Mouse (Mus musculus) urinary bladder, postnatal 14 days (tissue): Measurements from ENCODE around the gene Lrpap1.
A peak's percentile ranks its signal among the peaks of the same experiment; 100 is the strongest.

ENCODE experiments used
- DNase-seq: peaks from one replicate; pipeline ENCODE4 v3.0.0; 2021; ENCODE audit warnings: low spot score

Lrpap1 gene

DNA sequence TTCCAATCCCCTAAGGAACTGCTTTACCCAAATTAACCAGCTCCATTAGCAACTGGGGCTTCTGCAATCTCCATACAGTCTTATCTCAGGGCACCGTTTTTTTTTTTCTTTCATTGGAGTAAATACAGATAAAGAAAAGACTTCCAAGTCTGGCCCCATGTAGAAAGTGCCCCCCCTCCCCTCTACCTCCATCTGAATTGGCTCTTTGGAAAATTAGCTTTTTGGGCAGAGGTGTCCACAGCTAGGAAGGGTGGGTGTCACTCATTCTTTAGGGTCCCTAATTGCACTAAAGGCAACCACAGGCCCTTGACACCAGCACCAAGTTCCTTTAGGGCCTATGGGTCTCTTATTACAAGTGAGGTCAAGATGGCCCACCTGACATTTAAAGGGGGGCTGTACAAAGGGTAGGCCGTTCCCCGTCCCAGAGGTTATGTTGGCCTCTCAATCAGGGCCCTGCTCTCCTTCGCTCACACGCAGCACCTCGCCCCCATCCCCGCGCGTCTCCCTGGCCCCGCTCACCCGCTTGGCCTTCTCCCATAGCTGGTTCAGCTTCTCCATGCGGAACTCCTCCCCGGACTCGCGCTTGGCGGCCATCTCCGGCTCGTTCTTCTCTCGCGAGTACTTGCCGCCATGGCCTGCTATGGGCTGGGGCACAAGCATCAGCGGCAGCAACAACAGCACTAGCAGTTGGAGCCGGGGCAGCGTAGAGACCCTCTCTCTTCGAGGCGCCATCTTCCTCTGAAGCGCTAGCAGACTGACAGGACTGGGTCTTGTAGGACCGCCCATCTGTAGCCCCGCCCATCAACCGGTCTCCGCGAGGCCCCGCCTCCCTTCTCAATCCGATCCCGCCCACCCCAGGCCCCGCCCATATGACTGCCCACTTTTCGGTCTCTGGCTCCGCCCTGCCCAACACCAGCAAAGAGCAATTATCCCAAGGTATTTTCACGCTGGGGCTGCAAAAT is at the start of gene Lrpap1:
Lrpap1 (minus strand) TSS at position 807 of the 962 bp plus-strand sequence.
- peak; percentile 90 for DNase-seq

DNA sequence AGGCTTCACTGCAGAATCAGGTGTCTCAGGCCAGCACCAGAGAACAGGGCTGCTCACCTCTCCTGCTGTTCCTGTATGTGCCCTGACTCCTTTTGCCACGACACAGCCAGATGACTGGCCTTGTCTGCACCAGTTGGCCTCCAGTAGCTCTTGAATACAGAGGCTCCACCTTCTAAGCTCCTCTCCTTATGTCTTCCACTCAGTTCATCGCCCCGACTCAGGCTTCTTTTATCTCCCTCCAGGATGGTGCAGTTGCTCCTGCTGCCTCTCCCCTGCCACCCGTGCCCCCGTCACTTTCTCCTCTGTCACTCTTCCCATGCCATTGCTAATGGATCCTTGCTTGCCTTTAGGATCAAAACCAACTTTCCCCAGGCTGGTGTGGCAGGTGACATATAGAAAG is 44.4 kb upstream of the Lrpap1 start:
- no peak for DNase-seq

DNA sequence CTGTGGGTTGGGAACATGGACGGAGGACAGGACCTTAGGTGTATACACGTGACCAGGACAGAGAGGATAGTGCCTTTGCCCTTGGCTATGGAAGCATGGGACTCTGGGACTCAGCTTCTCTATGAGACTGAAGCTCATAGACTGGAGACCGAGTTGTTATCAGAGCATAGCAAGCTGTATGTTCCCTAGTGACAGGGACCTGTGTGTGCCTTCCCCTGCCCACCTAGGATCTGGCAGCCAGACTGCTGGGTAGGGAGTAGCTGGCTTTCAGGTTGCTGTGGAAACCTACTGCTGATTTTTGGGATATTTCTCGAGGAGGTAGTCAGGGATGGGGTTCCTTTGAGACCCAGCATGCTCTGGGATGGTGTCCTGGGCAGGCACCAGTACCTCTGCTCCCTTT is 44.0 kb upstream of the Lrpap1 start:
- DNase-seq = no peak

DNA sequence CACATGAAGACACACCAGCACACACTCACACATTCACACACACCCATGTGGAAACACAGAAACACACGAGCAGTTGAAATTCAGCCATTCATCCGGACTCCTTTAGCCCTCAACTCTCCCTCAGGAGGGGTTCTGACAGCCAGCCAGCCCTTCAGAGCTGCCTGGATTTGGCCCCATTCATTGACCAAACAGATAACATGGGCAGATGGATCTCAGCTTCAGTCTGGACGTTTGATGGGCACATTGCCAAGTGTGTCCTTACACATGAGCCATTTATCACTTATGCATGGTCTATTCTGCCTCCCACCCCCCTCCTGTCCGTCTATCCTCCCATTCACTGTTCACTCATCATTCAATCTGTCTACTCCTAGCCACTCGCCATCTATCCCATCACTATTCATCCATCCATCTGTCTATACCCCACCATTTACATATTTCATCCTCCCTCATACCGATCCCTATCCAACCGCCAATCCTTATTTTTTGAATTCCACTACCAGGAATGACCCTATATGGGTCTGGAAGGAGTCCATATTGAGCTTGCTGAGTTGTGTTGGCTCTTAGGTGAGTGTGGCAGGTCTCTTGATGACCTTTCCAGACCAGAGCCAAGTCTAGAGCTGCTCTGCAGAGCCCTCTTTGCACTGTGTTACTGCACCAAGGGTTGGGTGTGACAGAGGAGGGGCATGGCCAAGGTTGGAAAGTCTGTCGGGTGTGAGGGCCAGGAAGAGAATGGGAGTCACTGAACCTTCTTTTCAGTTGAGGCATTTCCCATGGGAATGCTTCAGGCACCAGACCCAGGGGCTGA is 42.6 kb upstream of the Lrpap1 start:
- no peak for DNase-seq

DNA sequence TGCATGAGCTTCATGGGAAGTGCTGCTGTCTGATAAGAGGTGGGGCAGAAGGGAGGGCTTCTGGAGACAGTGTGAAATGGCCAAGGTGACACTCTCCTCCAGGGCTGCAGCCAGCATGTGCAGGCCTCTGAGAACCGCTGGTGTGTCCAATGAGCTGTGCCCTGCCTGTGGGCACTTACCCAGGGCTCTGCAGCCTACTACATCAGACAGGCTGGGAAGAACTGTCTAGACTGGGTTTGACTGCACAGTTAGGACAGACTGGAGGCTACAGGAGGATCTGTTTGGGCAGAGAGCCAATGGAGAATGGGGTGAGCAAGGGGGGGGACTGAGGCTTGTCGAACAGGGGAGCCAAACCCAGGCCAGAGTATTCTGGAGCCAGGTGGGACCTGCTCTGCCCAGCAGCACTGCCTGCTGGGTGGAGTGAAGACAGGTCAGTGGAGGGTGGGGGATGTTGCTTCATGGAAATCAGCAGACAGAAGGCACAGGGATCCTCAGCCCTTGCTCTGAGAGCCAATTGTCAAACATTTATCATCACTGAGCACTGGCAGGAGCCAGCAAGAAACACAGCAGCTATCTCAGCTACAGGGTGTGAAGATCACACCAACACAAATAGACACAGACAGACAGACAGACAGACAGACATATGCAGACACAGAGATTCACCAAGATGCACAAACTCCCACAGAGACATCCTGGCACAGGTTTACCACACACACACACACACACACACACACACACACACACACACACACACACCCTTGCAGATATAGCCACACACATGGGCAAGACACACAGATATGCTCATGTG is 41.8 kb upstream of the Lrpap1 start:
- DNase-seq = no peak

DNA sequence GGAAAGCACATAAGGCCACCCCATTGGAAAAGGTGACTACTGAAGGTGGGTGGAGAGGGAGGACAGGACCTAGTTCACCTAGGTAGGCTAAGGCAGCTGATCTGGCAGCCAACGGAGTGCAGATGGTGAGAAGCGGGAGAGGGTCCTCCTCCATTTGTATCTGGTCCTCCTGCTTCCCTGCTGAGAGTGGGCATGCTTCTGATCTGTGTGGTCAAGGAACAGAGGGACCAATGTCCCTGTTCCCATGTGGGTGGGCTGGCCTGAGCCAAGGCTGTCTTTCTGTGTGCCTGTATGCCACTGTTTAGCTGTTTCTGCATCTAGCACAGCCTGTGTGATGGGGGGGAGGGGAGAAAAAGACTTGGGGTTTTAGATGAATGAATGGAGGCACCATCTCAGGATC is 41.2 kb upstream of the Lrpap1 start:
- no peak for DNase-seq

DNA sequence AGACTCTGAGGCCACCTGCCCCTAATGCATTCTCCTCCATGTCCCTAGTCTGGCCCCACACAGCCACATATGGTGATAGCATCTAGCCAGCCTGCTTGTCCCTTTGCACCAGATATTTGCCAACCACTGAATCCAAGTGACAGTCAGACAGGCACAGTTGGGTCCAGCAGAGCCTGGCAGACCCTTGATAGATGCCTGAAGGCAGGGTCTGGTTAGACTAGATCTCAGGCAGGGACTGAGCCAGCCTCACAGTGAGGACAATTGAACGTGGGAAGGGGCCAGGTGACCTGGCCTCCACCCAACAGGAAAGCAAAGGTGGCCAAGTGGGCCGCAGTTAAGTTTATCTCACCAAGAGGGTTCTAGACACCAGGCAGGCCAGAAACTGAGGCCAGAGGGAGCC is 39.1 kb upstream of the Lrpap1 start:
- DNase-seq = no peak

DNA sequence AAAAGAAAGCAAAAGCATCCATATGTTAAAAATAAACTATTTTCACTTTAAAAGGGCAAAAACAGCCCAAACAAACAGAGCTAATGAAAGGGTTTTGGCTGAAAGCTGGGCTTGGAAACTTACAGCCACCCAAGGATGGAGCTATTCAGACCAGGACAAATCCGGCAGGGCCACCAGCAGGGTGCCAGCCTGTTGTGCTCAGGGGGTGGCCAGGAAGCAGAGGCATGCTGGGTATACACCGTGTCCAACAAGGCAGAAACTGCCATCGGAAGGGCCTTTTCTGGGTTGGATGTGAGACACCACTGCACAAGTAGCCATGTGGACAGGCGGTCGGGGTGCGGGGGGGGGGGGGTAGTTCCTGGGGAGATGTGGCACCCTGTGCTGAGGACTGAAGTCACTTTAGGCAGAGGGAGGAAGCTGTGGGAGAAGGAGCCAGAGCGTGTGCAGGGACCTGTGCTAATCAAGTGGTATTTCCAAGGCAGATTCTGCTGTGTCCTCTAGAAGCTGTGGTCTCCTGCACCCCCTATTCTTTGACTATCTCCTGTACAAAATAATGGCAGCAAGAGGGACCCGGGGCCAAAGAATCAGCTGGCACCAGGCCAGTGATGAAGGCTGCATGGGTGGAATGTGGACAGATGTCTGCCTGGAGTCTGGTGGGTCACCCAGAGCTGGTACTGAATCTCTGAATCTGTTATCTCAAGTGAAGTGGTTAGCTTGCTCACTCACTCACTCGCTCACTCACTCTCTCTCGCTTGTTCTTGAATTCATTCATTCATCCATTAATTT is 38.1 kb upstream of the Lrpap1 start:
- DNase-seq = no peak

DNA sequence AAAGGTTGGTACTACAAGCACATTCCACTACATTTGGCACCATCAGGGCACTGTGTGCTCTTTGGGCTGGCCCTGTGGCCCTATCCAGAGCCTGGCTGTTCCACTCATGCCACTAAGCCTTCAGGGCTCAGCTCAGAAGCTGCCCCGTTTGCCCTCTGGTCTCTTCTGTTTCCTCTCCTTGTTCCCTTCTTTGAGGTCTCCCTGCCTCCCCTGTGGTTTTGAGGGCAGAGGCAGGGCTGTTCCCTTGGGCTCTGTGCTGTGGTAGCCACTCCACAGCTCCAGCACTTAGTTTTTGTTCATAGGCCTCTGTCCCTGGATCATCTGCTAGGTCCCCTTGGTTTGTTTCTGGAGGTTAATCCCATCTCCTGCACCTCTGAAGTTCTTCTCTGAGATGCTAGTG is 37.3 kb upstream of the Lrpap1 start:
- DNase-seq = no peak

DNA sequence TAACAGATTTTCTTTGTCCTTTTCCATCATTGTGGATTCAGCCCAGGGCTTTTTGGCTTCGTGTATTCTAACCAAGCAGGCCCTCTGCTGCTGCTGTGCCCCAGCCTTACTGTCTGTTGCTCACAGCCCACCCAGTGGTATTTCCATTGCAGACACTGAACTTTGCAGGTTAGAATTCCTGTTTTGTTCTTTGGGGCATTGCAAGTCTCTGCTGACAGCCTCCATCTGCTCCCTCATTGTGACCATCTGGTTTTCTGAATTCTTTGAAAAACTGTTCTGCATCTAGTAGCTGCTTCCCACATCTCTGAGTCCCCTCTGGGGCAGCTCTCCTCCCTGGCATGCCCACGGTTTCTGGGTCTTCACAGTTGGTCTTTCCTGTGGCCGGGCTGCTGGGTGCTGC is 35.8 kb upstream of the Lrpap1 start:
- no peak for DNase-seq

DNA sequence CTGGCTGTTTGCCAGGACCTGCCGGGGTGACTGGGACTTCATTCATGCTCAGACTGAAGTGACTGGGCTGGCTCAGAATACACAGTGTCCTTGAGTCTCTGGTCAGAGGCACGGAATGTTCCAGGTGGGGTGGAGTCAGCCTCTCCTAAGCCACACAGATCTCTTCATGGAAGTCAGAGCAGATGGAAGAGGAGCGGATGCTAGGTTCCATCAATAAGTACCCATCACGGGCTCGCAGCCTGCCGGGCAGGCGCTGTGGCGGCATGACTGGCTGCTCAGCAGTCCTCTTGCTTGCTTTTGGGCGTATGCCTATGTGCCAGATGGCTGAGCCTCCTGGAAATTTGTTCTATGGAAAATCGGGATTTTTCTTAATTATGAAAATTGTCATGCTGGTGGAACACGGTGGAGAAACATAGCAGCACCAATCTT is 32.6 kb upstream of the Lrpap1 start:
- no peak for DNase-seq

DNA sequence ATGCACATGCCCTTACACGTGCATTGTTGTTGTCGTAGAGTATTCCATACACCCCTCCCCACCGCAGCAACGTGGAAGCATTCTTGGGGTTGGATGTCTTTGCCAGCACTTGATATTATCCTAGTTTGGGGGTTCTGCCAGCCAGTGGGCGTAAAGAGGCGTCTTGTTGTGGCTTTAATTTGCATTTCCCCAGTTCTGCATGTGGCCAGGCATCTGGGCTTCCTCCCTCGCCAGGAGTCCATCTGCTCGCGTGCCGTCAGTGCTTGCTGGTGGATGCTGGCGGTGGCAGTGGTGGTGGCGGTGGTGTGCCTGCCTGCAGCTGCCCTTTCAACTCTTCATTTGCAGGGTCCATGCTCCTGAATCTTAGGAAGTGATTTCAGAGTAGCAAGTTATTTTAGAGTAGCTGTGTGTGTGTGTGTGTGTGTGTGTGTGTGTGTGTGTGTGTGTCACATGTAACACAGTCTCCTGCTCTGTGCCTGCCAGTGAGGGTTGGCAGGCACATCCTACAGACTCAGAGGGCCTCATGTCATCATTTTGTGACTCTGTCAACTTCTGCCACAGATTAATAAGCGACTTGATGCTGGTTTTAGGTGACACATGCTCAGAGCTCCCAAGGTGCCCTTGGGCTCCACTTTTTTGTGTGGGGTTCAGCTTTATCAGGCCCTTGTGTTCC is 32.1 kb upstream of the Lrpap1 start:
- no peak for DNase-seq

DNA sequence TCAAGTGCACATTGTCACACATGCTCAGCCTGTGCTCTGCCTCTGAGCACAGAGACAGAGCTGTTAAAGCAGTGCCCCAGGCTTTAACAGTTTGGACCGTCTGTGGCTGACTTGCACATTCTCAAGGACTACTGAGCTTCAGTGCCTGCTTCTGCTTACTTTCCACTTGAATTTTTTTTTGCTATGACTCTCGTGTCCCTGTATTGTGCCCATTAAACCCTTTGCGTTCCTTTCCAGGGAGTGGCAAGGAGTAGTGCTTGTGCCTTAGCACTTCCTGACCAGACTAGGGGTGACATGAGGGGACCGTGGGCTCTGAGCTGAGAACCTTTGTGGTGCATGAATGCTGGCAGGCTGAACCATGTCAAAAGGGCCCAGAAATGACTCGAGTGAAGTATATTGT is 30.3 kb upstream of the Lrpap1 start:
- no peak for DNase-seq

DNA sequence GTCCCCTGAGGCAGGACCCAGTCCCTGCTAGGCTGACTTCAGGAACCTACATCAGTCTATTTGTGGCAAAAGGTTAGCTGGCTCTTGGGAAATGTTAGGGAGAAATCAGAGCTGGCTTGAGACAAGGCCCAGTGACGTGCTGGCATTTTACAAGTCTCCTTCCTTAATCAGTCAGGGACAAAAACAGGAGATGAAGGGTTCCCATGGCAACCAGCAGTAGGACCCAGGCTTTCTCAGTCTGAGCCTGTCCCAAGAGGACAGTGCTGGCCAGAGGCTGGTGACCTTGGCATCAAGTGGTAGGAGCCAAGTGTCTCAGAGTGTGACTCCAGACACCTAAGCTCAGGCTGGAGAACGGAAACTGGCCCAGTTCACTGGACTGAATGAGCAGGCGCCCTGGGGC is 28.7 kb upstream of the Lrpap1 start:
- no peak for DNase-seq

DNA sequence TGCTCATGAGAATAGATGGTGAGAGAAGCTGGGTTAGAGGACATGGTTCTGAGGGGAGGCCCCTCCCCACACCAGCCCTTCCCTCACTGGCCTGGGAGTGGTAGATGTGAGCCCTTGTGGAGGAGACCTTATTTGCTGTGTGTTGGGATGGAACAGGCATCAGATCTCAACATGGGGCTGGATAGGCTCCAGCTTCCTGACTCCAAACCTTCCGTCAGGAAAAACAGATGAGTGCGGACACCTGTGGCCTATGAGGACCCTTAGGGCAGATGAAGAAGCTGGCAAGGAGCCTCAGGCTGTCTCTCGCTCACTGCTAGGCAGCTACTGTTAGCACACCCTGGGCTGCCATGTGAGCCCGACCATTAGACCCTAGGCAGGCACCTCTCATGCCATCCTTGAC is 27.9 kb upstream of the Lrpap1 start:
- no peak for DNase-seq

DNA sequence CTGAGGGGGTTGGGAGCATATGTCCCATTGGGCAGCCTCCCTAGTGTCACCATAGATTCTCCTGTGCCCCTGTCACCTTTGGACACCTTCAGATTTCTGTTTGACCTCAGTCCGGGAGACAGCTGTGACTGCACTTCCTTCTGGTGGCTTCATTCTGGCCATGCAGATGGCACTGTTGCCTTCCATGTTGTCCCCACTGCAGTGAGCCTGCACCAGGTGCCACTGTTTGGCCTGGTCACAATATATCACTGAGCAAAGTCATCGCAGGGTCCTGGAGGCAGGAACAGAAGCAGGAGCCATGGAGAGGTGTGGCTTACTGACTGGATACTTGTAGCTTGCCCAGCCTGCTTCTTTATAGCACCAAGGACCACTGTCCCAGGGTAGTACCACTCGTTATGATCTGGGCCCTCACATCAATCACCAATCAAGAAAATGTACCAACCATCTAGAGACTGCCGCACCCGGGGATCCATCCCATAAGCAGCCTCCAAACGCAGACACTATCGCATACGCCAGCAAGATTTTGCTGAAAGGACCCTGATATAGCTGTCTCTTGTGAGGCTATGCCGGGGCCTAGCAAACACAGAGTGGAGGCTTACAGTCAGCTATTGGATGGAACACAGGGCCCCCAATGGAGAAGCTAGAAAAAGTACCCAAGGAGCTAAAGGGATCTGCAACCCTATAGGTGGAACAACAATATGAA is 26.9 kb upstream of the Lrpap1 start:
- DNase-seq = no peak

DNA sequence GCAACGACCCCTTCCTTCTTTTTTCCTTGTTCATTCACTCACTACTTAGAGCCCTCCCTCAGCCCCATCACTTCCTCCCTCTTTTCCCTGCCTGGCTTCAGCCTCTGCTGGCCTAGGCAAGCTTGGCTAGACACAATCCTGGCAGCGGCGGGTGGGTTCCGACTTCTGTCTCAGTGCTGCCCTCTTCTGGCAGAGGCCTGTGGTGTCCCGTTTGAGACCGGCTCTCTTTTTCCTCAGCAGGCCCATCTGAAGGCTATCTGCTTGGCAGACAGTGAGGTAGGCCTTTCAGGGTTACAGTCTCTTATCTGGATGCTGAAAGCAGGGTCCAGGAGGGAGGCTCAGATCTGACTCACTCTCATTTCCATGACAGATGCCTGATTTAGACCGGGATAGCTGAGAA is 26.2 kb upstream of the Lrpap1 start:
- DNase-seq = peak; percentile 84

DNA sequence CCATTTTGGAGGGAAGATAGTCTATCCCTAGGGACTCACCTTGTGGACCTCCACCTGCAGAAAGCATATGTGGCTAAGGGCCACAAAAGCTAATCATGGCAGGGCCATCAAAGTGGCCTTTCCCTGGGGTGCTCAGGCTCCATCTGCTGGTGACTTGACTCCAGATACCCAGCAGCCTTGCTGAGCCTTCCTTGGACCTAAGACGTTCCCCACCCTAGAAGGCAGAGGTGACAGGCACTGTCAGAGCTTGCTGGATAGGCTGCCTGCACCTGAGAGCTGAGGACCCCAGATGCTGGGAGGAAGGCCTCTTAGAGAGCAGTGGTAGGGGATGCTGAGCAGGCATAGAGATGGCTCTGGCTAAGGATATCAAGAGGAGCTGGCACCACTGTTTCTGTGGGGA is 25.7 kb upstream of the Lrpap1 start:
- no peak for DNase-seq

DNA sequence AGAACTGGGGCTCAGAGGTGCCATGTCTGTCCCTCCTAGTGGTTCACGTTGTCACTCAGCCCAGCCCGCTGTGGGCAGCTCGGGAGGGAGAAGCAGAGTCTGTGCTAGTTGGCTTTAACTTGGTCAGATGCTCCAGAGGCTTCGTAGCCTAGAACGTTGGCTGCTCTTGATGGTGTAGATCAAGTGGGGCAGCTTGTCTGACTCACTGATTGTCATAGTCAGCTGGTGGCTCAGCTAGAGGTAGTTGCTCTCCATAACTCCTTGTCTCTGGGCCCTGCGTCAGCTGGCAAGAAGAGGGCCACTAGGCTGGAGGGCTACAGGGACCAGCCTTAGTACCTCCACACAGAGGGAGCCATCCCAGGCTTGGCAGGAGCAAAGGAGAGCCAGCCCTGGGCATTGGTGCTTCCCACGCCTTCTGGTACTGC is 24.2 kb upstream of the Lrpap1 start:
- DNase-seq = no peak

DNA sequence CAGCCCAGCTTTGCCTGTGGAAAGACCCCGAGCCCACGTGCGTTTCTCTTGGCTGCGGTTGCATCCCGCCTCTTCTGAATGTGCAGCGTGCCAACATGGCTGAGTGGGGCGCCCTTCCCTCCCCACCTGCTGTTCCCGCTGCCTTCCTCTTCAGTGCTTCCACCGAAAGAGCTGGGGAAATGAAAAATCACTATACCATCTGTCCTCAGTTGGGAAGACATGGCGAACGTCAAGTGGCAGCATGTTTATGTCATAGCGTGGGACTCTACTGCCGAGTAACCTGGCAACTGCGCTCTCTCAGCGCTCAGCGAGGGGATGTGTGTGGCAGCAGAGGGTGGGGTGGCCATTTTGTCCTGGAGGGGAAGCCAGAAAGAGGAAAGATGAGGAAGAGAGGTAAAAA is 23.6 kb upstream of the Lrpap1 start:
- DNase-seq = no peak
